Mouse (Mus musculus) MEL (cell line): Measurements from ENCODE around the gene Gm20458. TPM values are rescaled to one million over a fixed set of nuclear protein-coding genes. Genes with fewer than 3 reads are reported as not detected.

Experiments
- DNase-seq: peaks from one replicate; pipeline ENCODE4 v3.0.0; 2011; ENCODE audit warnings: low read depth, low spot score
- H3K27ac ChIP-seq: 2 replicates; pipeline ENCODE4 v1.5.1; 2012; ENCODE audit warnings: low read depth, mild to moderate bottlenecking, control low read depth, low read length, moderate library complexity; ENCODE audit not compliant: control insufficient read depth
- H3K27me3 ChIP-seq, 2 experiments: fragments of 150-350 bp in 1 of 2; sonication (generic) in 1 of 2; 2 replicates each; pipeline ENCODE4 v1.6.1; 2012; ENCODE audit warnings: low read length in 2 of 2, mild to moderate bottlenecking in 2 of 2, improper control_type of control experiment in 1 of 2, moderate library complexity in 1 of 2; ENCODE audit not compliant: insufficient read depth in 2 of 2, control insufficient read depth in 1 of 2
- H3K36me3 ChIP-seq, 2 experiments: 2 replicates each; pipeline ENCODE4 v1.6.1; 2012 to 2014; ENCODE audit warnings: low read length in 2 of 2, improper control_type of control experiment in 1 of 2, inconsistent platforms in 1 of 2, mild to moderate bottlenecking in 1 of 2; ENCODE audit not compliant: insufficient read depth in 2 of 2, control insufficient read depth in 1 of 2
- H3K4me1 ChIP-seq, 2 experiments: fragments of 150-350 bp in 1 of 2; sonication (generic) in 1 of 2; 2 replicates each; pipeline ENCODE4 v1.6.1; 2012; ENCODE audit warnings: low read length in 2 of 2, improper control_type of control experiment in 1 of 2, mild to moderate bottlenecking in 1 of 2; ENCODE audit not compliant: insufficient read depth in 2 of 2, control insufficient read depth in 1 of 2
- H3K4me3 ChIP-seq, 2 experiments: fragments of 150-350 bp in 1 of 2; sonication (generic) in 1 of 2; 2 replicates each; pipeline ENCODE4 v1.5.1; 2012; ENCODE audit warnings: low read depth in 2 of 2, low read length in 2 of 2, mild to moderate bottlenecking in 2 of 2, moderate library complexity in 2 of 2, control low read depth in 1 of 2, improper control_type of control experiment in 1 of 2; ENCODE audit not compliant: control insufficient read depth in 1 of 2, insufficient read depth in 1 of 2
- H3K79me2 ChIP-seq: 2 replicates; pipeline ENCODE4 v1.6.1; 2012; ENCODE audit warnings: mild to moderate bottlenecking, low read length, moderate library complexity; ENCODE audit not compliant: control insufficient read depth, poor library complexity, insufficient read depth
- H3K9ac ChIP-seq: 2 replicates; pipeline ENCODE4 v1.6.1; 2012; ENCODE audit warnings: low read depth, mild to moderate bottlenecking, control low read depth, low read length, moderate library complexity; ENCODE audit not compliant: control insufficient read depth, poor library complexity, severe bottlenecking
- H3K9me3 ChIP-seq: fragments of 150-350 bp; sonication (generic); replicated peaks from 2 replicates; pipeline ENCODE4 v1.6.1; 2012; ENCODE audit warnings: mild to moderate bottlenecking, low read length, improper control_type of control experiment, moderate library complexity; ENCODE audit not compliant: insufficient read depth
- BHLHE40 ChIP-seq: IDR thresholded peaks from 2 replicates; pipeline ENCODE4 v1.6.1; 2012; ENCODE audit warnings: low read depth, mild to moderate bottlenecking, inconsistent platforms, low read length, improper control_type of control experiment, borderline replicate concordance
- CHD1 ChIP-seq: IDR thresholded peaks from 2 replicates; pipeline ENCODE4 v1.6.1; 2012; ENCODE audit warnings: low read depth, mild to moderate bottlenecking, inconsistent platforms, low read length, improper control_type of control experiment
- JUND ChIP-seq: IDR thresholded peaks from 2 replicates; pipeline ENCODE4 v1.6.1; 2011; ENCODE audit warnings: low read depth, mild to moderate bottlenecking, improper control_type of control experiment, low read length
- KAT2A ChIP-seq: conservative IDR thresholded peaks from 2 replicates; pipeline ENCODE4 v1.6.1; 2012; ENCODE audit warnings: low read depth, low read length, improper control_type of control experiment, inconsistent platforms
- MAX ChIP-seq: IDR thresholded peaks from 2 replicates; pipeline ENCODE4 v1.6.1; 2011; ENCODE audit warnings: low read length, improper control_type of control experiment
- MAZ ChIP-seq: IDR thresholded peaks from 2 replicates; pipeline ENCODE4 v1.6.1; 2012; ENCODE audit warnings: low read depth, mild to moderate bottlenecking, inconsistent platforms, low read length, improper control_type of control experiment
- MYC ChIP-seq: IDR thresholded peaks from 2 replicates; pipeline ENCODE4 v1.6.1; 2011; ENCODE audit warnings: low read depth, mild to moderate bottlenecking, low read length, improper control_type of control experiment, moderate library complexity
- RAD21 ChIP-seq: IDR thresholded peaks from 2 replicates; pipeline ENCODE4 v1.6.1; 2011; ENCODE audit warnings: mild to moderate bottlenecking, low read depth, low read length, improper control_type of control experiment
- RCOR1 ChIP-seq: IDR thresholded peaks from 2 replicates; pipeline ENCODE4 v1.6.1; 2012; ENCODE audit warnings: low read depth, mild to moderate bottlenecking, inconsistent platforms, low read length, improper control_type of control experiment
- SMC3 ChIP-seq: IDR thresholded peaks from 2 replicates; pipeline ENCODE4 v1.6.1; 2011; ENCODE audit warnings: low read depth, low read length, improper control_type of control experiment
- TCF12 ChIP-seq: IDR thresholded peaks from 2 replicates; pipeline ENCODE4 v1.6.1; 2014; ENCODE audit warnings: low read depth, mild to moderate bottlenecking, inconsistent platforms, low read length, improper control_type of control experiment, moderate library complexity
- ZC3H11A ChIP-seq: IDR thresholded peaks from 2 replicates; pipeline ENCODE4 v1.6.1; 2012; ENCODE audit warnings: low read depth, mild to moderate bottlenecking, inconsistent platforms, low read length, improper control_type of control experiment
- ZNF384 ChIP-seq: IDR thresholded peaks from 2 replicates; pipeline ENCODE4 v1.6.1; 2012; ENCODE audit warnings: low read depth, mild to moderate bottlenecking, inconsistent platforms, low read length, improper control_type of control experiment
- polyA plus RNA-seq, 2 experiments: library from polyadenylated mRNA; stranded (reverse) in 1 of 2; unstranded in 1 of 2; fragments of >175 nt in 1 of 2; fragments of >200 nt in 1 of 2; gene quantifications; 2 replicates each; pipeline versions ENCODE4 v1.2.1 to v1.2.4; 2012; ENCODE audit warnings: low replicate concordance in 2 of 2, low read depth in 1 of 2; ENCODE audit not compliant: insufficient read length in 2 of 2, insufficient read depth in 1 of 2, missing spikeins in 1 of 2
- total RNA-seq: library from RNA; depleted of rRNA; stranded (reverse); fragments of 300-350 nt; gene quantifications from 2 replicates; pipeline ENCODE4 v1.2.3, GENCODE M21; 2012

Gm20458 gene
- total and polyA plus RNA-seq, 3 experiments = 1.0 to 19.2 TPM; not detected in 1

GRCm38 (mm10) chr2:164460745-164461551 lies at the start of gene Gm20458 (continued):
- TF ChIP-seq ZC3H11A (peak; percentile 37), JUND (no peak), SMC3 (peak; percentile 57), RCOR1 (no peak), TCF12 (peak; percentile 62), MAX (peak; percentile 31; the same call in 1 of the 2 replicates)

GRCm38 (mm10) chr2:164414167-164414566 lies 46.6 kb upstream of the Gm20458 start:
- no peak for DNase-seq
- Histone ChIP-seq H3K36me3 (no peaks in the 10 kb centered on the region), H3K79me2 (no peaks in the 10 kb centered on the region), H3K27ac (no peak overlapping the region), H3K27me3 (no peaks in the 10 kb centered on the region; a peak in 1 of 4 replicates), H3K4me3 (no peak overlapping the region), H3K4me1 (peaks cover 0 to under 1% of the 10 kb centered on the region in 2 experiments; a peak in 1 of 4 replicates), H3K9ac (no peak overlapping the region), H3K9me3 (no peaks in the 10 kb centered on the region)
- TF ChIP-seq KAT2A = no peak
- no peak for TF ChIP-seq MAX

GRCm38 (mm10) chr2:164414581-164414980 lies 46.2 kb upstream of the Gm20458 start:
- Histone ChIP-seq H3K79me2 (no peaks in the 10 kb centered on the region), H3K27ac (no peak overlapping the region), H3K4me1 (no peaks in the 10 kb centered on the region), H3K4me3 (no peak overlapping the region), H3K9ac (no peak overlapping the region), H3K36me3 (no peaks in the 10 kb centered on the region), H3K27me3 (no peaks in the 10 kb centered on the region; a peak in 1 of 4 replicates), H3K9me3 (no peaks in the 10 kb centered on the region)
- no peak for DNase-seq
- TF ChIP-seq RAD21 (no peak), MAZ (no peak), CHD1 (no peak), BHLHE40 (no peak), MYC (no peak), ZNF384 (no peak)
